Mouse (Mus musculus): ENCODE measurements around the gene Agap1. TPM values are rescaled to one million over a fixed set of nuclear protein-coding genes. Genes with fewer than 3 reads are reported as not detected.

Agap1 gene
- polyA plus RNA-seq (2014; fragmentation: Illumina TruSeq; extraction: RNeasy Lipid Tissue Mini Kit (QIAGEN cat#74804); ENCODE audit: low read depth, low replicate concordance) = 0.95 TPM

GRCm38 (mm10) chr1:89454196-89455123 lies at the start of gene Agap1:
TSS of gene Agap1 (plus strand) at chr1:89454806.

GRCm38 (mm10) chr1:89931120-89931519 lies 476.5 kb downstream of the Agap1 start, which contains the start of gene Gbx2:
TSS of gene Gbx2 (minus strand) at chr1:89931179.

